Mouse (Mus musculus) brain, embryonic 14.5 days (tissue): ENCODE results near the gene Sirpa. TPM values are rescaled to one million over a fixed set of nuclear protein-coding genes. Genes with fewer than 3 reads are reported as not detected.
A peak's percentile ranks its signal among the peaks of the same experiment; 100 is the strongest.

ENCODE experiments used
- DNase-seq: peaks from one replicate; pipeline ENCODE4 v3.0.0-alpha.2; 2011; ENCODE audit warnings: low read depth
- CTCF ChIP-seq: fragments of 200-500 bp; IDR thresholded peaks from 2 replicates; pipeline ENCODE4 v1.5.1; 2012; ENCODE audit warnings: inconsistent platforms, mild to moderate bottlenecking, moderate library complexity, borderline replicate concordance; ENCODE audit not compliant: insufficient read depth, insufficient read length; ENCODE audit errors: extremely low read depth
- POLR2A ChIP-seq: fragments of 200-500 bp; IDR thresholded peaks from 2 replicates; pipeline ENCODE4 v1.6.1; 2012; ENCODE audit warnings: mild to moderate bottlenecking, inconsistent platforms, borderline replicate concordance; ENCODE audit not compliant: poor library complexity, insufficient read depth, insufficient read length, severe bottlenecking; ENCODE audit errors: extremely low read depth
- polyA plus RNA-seq: library from polyadenylated mRNA; depleted of rRNA; stranded (reverse); fragments of >200 nt; gene quantifications from 2 replicates; pipeline ENCODE4 v1.2.3, GENCODE M21; 2012

The Sirpa gene
- polyA plus RNA-seq, 1 experiment, result 44.6 TPM

DNA sequence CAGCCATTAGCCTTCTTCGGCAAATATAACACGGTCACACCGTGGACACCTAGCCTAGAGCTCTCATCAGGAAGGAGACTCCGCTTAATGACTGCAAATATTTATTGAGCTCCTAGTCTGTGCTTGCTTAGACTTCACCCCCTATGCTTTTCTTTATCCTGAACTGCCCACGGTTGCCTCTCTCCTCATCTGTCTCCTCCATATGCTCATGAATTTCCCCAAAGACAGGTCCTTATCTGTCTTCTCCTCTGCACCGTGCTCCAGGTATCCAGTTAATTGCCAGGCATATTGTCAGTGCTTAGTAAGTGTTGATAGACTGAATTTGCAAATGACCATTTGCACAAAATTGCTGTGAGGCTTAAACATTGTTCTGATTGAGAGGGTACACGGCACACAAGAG, 23.5 kb upstream of the Sirpa start:
- no peak for TF ChIP-seq POLR2A
- TF ChIP-seq CTCF, result no peak
- no peak for DNase-seq

DNA sequence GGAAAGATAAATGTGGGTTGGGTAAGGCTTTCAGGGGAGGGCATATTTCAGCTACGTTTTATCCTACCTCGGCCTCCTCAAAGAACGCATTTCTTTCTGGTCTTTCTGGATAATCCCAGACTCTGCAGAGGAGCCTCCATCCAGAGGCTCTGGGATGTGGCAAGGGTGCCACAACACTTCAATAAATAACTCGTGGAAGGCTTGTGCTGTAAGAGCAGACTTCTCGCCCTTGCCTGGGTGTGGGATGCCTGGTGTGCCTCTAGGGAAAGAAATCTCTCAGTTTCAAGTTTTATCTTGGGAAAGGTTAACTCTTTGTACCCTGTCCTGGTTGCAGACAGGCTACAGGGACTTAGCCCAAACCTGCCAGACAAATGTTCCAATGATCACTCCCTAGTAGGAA, 23.1 kb upstream of the Sirpa start:
- TF ChIP-seq POLR2A, result no peak
- TF ChIP-seq CTCF, result no peak
- DNase-seq, result no peak

DNA sequence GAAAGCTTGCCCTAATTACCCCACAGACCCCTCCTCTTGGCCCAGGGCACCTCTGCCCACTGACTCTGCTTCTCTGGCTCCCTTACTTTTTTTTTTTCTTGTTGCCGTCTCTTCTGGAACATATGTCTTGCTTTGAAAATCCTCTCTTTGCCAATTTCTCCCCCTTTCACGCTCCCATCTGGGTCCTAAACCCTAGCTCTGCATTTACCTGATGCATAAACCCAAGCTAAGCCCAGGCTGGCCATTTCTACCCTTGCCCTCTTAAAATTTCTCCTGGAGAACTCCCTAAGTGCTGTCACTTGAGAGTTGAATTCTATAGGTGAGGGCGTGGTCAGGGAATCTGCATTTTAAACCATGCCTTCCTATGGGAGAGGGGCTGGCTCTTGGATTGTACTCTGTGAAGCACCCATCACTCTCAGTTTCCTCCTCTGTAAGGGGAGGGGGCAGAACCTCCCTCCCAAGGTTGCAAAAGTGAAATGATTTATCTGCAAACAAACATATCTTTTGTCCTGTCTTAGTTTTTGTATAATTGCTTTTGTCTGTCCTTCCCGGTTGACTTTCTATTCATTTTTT, 18.8 kb upstream of the Sirpa start:
- TF ChIP-seq POLR2A (no peak), CTCF (no peak)
- DNase-seq, result peak; percentile 62

DNA sequence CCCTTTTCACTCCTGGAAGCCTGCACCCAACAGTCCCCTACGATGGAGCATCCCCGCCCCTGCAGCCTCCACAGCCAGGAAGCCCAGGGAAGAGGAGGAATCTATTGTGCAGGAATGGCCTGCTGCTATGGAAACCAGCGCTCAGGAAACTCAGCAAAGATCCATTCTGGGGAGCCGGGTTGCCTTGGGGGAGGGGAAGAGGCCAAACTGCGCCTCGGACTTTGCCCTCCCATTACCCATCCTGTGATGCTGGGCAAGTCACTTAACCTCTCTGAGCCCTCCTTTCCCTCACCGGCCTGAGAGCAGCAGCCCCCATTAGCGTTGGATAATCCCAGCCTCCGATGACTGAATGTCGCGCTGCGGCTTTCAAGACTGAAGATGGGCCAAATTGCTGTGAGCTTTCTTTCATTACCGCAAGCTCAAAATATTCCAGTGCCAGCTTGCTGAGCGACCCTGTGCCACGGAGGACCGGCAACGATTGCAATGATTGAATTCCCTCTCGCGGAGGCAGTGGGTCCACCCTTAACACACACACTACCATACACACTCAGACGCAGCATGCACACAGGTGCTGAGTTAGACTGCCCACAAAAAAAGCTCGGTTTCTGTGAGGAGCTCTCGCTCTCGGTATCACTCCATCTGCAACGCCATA, 18.1 kb upstream of the Sirpa start:
- TF ChIP-seq CTCF (no peak), POLR2A (no peak)
- DNase-seq, result peak; percentile 88

DNA sequence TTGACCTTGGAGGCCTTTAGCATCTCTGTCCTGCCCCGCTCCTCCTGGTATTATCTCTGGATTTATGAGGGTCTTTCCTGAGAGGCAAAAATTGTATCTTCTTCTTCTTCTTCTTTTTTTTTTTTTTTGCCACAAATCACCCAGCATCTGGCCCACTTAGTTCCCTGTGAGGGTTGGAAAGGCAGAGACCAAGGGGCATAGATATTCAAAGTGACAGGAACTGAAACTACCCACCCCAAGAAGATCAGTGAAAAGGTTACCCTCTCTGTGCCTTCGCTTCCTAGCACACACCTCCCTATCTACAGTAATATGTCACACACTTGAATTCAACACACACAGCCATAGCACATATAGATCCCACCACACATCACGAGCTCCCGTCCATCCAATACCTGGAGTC, 17.5 kb upstream of the Sirpa start:
- DNase-seq, result no peak
- TF ChIP-seq CTCF (no peak), POLR2A (no peak)

DNA sequence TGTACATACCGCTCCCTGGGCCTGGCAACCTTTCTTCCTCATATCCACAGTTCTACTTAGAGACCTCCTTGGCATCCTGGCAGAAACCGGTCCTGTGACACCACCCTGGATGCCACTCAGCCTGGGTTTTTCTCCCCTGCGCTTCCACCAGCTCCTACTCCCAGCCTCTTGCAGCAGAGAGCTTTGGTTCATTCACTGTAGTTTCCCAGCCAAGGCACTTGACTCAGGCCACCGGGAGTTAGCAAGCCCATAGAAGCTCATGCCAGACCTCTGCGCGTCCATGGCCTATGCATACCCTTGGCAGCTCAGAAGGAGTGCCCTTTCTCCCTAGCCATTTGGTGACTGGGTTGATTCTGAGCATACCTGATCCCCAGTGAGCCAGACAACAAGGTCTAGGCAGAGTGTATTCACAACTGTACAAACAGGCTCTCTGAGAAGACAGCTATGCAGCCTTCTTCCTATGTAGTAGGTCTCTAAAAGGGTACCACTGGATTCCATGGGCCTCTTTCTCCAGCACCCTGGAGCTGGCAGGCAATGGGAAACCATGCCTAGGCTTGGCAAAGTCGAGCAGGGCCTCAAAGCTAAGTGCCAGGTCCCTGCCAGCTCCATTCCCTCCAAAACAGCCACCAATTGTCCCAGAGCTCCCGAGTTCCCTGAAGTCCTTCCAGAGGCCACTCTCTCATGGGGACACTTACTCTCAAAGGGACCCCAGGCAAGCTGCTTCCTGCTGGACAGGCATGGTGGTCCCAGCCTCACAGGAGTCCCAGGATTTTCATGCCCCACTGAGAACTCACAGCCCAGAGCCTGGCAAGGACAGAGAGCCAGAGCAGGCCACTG, 15.8 kb upstream of the Sirpa start:
- DNase-seq, result no peak
- TF ChIP-seq CTCF, result no peak
- TF ChIP-seq POLR2A, result no peak

DNA sequence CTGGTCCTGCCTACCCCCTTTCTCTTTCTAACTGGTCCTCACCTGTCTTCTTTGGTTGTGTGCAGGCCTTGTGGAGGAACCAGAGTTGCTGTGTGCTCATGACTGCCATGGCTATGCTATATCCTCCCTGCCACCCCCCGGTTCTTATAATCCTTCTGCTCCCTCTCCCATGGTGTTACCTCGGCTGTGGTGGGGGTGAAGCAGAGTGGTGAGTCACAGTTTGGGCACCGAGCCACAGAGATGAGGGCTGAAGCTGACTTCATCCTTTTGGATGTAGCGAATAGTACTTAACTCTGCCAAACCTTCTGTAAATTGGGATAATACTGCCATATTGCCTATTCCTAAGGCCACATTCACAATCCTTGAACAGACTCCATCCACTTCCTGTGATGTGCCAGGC, 12.0 kb upstream of the Sirpa start:
- TF ChIP-seq POLR2A (no peak), CTCF (no peak)
- peak; percentile 58 for DNase-seq

DNA sequence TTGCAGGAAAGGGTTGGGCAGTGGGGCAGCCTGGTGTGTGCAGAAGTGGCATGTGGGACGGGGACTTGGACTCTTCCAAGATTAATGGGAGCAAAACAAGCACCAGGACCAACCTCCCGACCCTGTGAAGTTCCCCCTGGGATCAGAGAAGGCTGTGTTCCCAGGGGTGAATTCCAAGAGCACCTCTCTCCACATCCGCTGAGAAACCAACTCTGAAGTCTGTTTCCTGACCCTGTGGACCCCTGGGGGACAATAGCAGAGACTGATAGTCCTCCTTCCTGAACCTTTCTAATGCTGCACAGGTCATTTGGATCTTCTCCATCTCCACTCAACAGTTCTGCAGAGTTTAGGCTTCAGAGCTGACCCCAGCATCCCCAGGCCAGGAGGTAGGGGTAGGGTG, 10.8 kb upstream of the Sirpa start:
- TF ChIP-seq POLR2A (no peak), CTCF (no peak)
- no peak for DNase-seq

DNA sequence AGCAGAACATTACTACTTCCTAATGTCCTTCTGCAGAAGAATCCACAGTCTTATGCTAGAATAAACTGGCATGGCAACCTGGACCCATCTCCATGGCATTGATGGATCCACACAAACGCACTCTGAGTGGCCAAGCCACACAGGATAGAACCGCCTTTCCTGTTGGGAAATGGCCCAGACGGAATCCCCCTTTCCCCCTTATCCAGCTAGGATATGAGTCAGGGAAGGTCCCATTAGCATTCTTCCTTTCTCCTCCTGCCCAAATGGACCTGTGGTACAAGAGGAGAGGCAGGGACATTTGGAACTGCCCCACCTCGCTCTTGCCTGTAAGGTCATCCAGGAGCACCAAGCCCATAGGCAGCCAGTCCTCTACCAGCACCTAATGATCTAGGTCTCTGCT, 10.4 kb upstream of the Sirpa start:
- no peak for DNase-seq
- TF ChIP-seq CTCF, result no peak
- no peak for TF ChIP-seq POLR2A

DNA sequence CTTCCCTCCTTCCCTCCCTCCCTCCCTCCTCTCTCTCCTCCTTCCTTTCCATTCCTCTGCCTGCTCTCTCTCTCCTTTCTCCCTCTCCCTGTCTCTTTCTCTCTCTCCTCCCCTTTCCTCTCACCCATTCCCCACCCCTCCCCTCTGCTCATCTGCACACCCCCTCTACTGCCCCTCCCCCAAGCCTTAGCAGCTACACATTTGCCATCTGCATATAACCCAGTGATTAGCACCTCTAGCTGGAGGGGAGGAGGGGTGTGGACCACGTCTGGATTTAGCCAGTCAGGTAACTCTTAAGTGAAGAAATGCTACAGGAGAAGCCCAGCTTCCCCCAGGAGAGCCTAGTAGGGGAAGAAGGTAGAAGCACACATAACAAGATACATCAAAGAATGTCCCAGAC, 7.7 kb upstream of the Sirpa start:
- peak; percentile 65 for DNase-seq
- TF ChIP-seq CTCF (no peak), POLR2A (no peak)

DNA sequence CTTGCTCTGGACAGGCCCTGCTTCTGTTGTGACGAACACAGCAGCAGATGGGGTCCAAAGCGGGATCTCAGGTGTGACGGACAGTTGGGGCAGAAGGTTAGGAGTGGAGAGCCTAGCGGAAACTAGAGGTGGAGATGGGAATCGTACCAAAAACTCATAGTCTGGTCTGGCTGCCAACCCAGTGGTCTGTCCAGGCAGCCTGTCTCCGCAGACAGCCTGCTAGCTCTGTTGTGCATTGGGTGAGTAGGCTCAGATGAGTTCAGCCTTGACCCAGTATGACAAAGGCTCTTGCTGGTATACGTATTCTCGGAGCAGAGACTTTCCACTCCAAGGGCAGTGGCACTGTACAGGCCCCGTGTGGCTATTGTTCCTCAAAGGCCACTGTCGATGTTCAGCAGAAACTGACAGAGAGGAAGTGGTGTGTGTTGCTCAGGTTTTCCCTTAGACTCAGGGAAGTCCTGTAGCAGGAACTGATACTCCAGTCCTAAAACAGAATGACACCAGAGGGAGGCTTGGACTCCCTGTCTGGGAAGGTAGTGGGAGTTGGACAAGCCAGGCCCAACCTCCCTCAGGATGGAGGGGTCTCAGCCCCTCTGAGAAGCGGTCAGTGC, 6.6 kb upstream of the Sirpa start:
- no peak for TF ChIP-seq CTCF
- no peak for TF ChIP-seq POLR2A
- no peak for DNase-seq

DNA sequence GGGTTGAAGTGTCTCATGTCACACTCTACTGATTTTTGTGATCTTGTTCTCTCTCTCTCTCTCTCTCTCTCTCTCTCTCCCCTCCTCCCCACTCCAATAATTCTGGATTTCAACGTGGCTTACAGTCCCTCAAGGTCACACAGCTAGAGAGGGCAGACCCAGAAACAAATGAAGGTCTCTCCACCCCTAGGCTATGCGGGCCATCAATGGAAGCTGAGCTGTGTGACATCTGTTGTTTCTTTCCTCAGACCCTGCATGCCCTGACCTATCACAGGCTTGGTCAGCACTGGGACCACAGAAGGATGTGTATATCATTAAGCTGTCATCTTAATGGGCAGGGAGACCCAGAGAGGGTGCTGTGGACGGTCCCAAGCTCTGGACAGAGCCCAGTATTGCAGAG, 5.4 kb upstream of the Sirpa start:
- TF ChIP-seq CTCF (no peak), POLR2A (no peak)
- DNase-seq, result no peak

DNA sequence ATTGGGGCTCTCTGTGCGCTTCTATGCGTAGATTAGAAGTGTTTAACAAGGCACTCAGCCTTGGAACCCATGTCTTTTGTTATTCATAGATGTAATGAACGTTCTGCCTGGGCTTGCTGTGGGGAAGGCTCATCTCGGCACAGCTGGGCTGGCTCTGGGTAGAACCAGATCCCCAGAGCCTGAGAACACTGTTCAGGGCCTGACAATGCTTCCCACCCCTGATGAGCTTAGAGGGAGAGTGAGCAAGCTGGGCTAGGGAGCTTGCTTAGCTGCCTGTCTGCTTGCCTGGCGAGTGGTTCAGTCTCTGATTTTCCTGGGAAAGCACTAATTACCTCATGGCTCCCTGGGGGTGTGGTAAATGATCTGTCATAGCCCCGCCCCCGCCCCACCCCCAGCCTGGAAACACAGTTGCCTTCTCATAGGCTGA, 4.8 kb upstream of the Sirpa start:
- peak; percentile 73 for DNase-seq
- TF ChIP-seq POLR2A, result no peak
- TF ChIP-seq CTCF, result no peak
